Mouse (Mus musculus): ENCODE measurements at regions not wholly inside any gene's neighbourhood (a gene's known extent, or its start where the extent isn't known, plus 50 kb on each side); places are given as distances from the start of the nearest gene placed in this dataset.

- Histone ChIP-seq H3K9me3 (ENCODE audit: control insufficient read depth, low read length) (no peaks in the 10 kb centered on the region), H3K36me3 (ENCODE audit: control insufficient read depth, insufficient read depth) (no peaks in the 10 kb centered on the region), H3K27ac (ENCODE audit: low read length) (no peak overlapping the region), H3K9ac (replicated peaks; ENCODE audit: low read depth, low read length) (no peak overlapping the region), H3K4me3 (replicated peaks; ENCODE audit: low read length) (no peak overlapping the region), H3K4me1 (replicated peaks; ENCODE audit: control insufficient read depth, insufficient read depth, low read length) (no peaks in the 10 kb centered on the region), H3K27me3 (replicated peaks; ENCODE audit: control insufficient read depth, insufficient read depth, low read length) (peaks cover 31% of the 10 kb centered on the region), H3K4me2 (ENCODE audit: low read length) (no peak overlapping the region)
- ATAC-seq = no peak
- WGBS = 1% methylated on average over 27 of the region's 27 CpGs
These were observed 49.8 kb upstream of the Fcgr1 start for GRCm38 (mm10) chr3:96343471-96344120.
